Comparison of ENCODE assay signal across 12 mouse cellular contexts in genomic region chr17:88107708-88108107, GRCm38 (mm10). TPM values are rescaled to one million over a fixed set of nuclear protein-coding genes. Genes with fewer than 3 reads are reported as not detected.
DNase-seq lines count a peak whose midpoint lies in the region; ATAC-seq and TF ChIP-seq lines count a peak whose summit lies in the region.
"Had no signal": no experiment of that assay in that cellular context is flagged by ENCODE, and none has a peak within 500 bp of the region (broad histone marks: within the 10 kb centered on the region; RNA-seq: fewer than 3 reads in every experiment).

No protein-coding gene starts in this region.

- no peaks in the 10 kb centered on the region for H3K9me3 ChIP-seq in kidney, postnatal 0 days (replicated peaks; ENCODE audit: low read length)
- H3K9me3 ChIP-seq in kidney, embryonic 15.5 days (replicated peaks), result no peaks in the 10 kb centered on the region

- H3K4me1 ChIP-seq in kidney, postnatal 0 days (replicated peaks; ENCODE audit: insufficient read depth, low read length), result no peaks in the 10 kb centered on the region
- H3K4me1 ChIP-seq in kidney, embryonic 15.5 days, result 0 out of 2 replicates have a peak, but pooled peaks cover 3% of the 10 kb centered on the region
- peaks cover 8% of the 10 kb centered on the region for H3K4me1 ChIP-seq in thymus, adult 2 months (replicated peaks; ENCODE audit: control insufficient read depth, insufficient read depth, low read length)

- intact Hi-C loops in heart, postnatal 25 days (cut with DNase I), result no loop called here

- 86% methylated on average over 4 of the region's 4 CpGs for WGBS in kidney, postnatal 0 days
- WGBS in kidney, embryonic 15.5 days, result 81% methylated on average over 4 of the region's 4 CpGs
- 86% methylated on average over 4 of the region's 4 CpGs for WGBS in thymus, adult 2 months

- H3K36me3 ChIP-seq in kidney, postnatal 0 days (ENCODE audit: insufficient read depth, low read length), result no peaks in the 10 kb centered on the region
- no peaks in the 10 kb centered on the region for H3K36me3 ChIP-seq in kidney, embryonic 15.5 days
- H3K36me3 ChIP-seq in thymus, adult 2 months (ENCODE audit: control insufficient read depth, insufficient read depth, low read length), result no peaks in the 10 kb centered on the region

- H3K9ac ChIP-seq in kidney, postnatal 0 days (ENCODE audit: low read depth, low read length), result no peak overlapping the region
- no peak overlapping the region for H3K9ac ChIP-seq in kidney, embryonic 15.5 days

- no peak overlapping the region for H3K27ac ChIP-seq in kidney, postnatal 0 days
- H3K27ac ChIP-seq in kidney, embryonic 15.5 days, result no peak overlapping the region
- no peak overlapping the region for H3K27ac ChIP-seq in thymus, adult 2 months (ENCODE audit: control insufficient read depth, insufficient read depth, low read length)

- H3K4me2 ChIP-seq in kidney, postnatal 0 days (ENCODE audit: low read length), result no peak overlapping the region
- H3K4me2 ChIP-seq in kidney, embryonic 15.5 days, result no peak overlapping the region

- no peak overlapping the region for H3K4me3 ChIP-seq in kidney, postnatal 0 days (replicated peaks; ENCODE audit: low read depth, low read length)
- H3K4me3 ChIP-seq in kidney, embryonic 15.5 days (replicated peaks), result no peak overlapping the region
- no peak overlapping the region for H3K4me3 ChIP-seq in thymus, adult 2 months (ENCODE audit: control insufficient read depth, insufficient read depth, low read length)

- TF ChIP-seq CTCF in kidney, postnatal 0 days (IDR thresholded peaks at IDR 0.05; ENCODE audit: low read depth), result peak; percentile 57
- TF ChIP-seq CTCF in thymus, adult 2 months (IDR thresholded peaks at IDR 0.05; ENCODE audit: borderline replicate concordance, control insufficient read depth, extremely low read depth, insufficient read depth, low read length, poor library complexity), result no peak

- peak; percentile 11 for DNase-seq in kidney, postnatal 0 days (ENCODE audit: low spot score)
- DNase-seq in thymus, adult 2 months, result peak; percentile 27
- DNase-seq in thymus, postnatal 10 days (ENCODE audit: low spot score in 2 of 2), result no peak
- peak; percentile 13 for DNase-seq in T-cell, adult 2 months (ENCODE audit: low spot score)
- DNase-seq in thymus, postnatal 25 days, result peak; percentile 14
- DNase-seq in heart, postnatal 25 days (ENCODE audit: low spot score), result no peak
- no peak for DNase-seq in urinary bladder, postnatal 4 days (ENCODE audit: low spot score in 2 of 2)
- DNase-seq: cerebellum, postnatal 36 days; gastrocnemius, postnatal 10 days; heart, postnatal 10 days had no signal

- no peak for ATAC-seq in kidney, postnatal 0 days (replicated peaks; ENCODE audit: low FRiP score, low read depth)
- no peak for ATAC-seq in kidney, embryonic 15.5 days (replicated peaks; ENCODE audit: low FRiP score)
- ATAC-seq: midbrain, embryonic 16.5 days had no signal

- H3K27me3 ChIP-seq in kidney, postnatal 0 days (ENCODE audit: insufficient read depth, low read length), result no peaks in the 10 kb centered on the region
- H3K27me3 ChIP-seq in kidney, embryonic 15.5 days, result no peaks in the 10 kb centered on the region
- no peaks in the 10 kb centered on the region for H3K27me3 ChIP-seq in thymus, adult 2 months (ENCODE audit: control insufficient read depth, insufficient read depth, low read length)

- TF ChIP-seq POLR2A in thymus, adult 2 months (IDR thresholded peaks at IDR 0.05; ENCODE audit: control insufficient read depth, extremely low read depth, insufficient read depth, low read length, poor library complexity), result no peak

RNA-seq across cellular contexts. Expression of gene Fbxo11, which starts 42.6 kb away (rescaled TPM):
- polyA plus RNA-seq in kidney, postnatal 0 days (2015; fragmentation: Nextera tagmentation; extraction: Ambion mirVana), result 15.3 and 16.2 TPM in 2 replicates
- polyA plus RNA-seq in kidney, embryonic 15.5 days (2015; fragmentation: Nextera tagmentation; extraction: Ambion mirVana), result 15.9 and 16.4 TPM in 2 replicates
- 29.5 and 39.6 TPM in 2 replicates for polyA plus RNA-seq in thymus, adult 2 months (2012; rRNA removed)
- total RNA-seq in heart, postnatal 25 days (2021), result 10 to 100 TPM; 29.8 to 37.3 TPM

Comparison
In these comparisons a context has a peak if more than half of its experiments do, and no peak if none do; other contexts are left out.
1. DNase-seq: peak in kidney, postnatal 0 days (single experiment), thymus, adult 2 months (single experiment), T-cell, adult 2 months (single experiment) and thymus, postnatal 25 days (single experiment); none in thymus, postnatal 10 days (0 of 2), heart, postnatal 25 days (single experiment) and urinary bladder, postnatal 4 days (0 of 2).